Mouse (Mus musculus) cortical plate, adult 2 months (tissue): ENCODE data around the gene Sept10.

Experiments used
- CTCF ChIP-seq: fragments of 200-500 bp; IDR thresholded peaks from 2 replicates; pipeline ENCODE4 v1.5.1; 2011; ENCODE audit warnings: mild to moderate bottlenecking, control low read depth, low read length; ENCODE audit not compliant: insufficient read depth; ENCODE audit errors: extremely low read depth
- POLR2A ChIP-seq: fragments of 200-500 bp; IDR thresholded peaks from 2 replicates; pipeline ENCODE4 v1.6.1; 2011; ENCODE audit warnings: mild to moderate bottlenecking, low read length, control low read depth; ENCODE audit not compliant: insufficient read depth; ENCODE audit errors: extremely low read depth

DNA sequence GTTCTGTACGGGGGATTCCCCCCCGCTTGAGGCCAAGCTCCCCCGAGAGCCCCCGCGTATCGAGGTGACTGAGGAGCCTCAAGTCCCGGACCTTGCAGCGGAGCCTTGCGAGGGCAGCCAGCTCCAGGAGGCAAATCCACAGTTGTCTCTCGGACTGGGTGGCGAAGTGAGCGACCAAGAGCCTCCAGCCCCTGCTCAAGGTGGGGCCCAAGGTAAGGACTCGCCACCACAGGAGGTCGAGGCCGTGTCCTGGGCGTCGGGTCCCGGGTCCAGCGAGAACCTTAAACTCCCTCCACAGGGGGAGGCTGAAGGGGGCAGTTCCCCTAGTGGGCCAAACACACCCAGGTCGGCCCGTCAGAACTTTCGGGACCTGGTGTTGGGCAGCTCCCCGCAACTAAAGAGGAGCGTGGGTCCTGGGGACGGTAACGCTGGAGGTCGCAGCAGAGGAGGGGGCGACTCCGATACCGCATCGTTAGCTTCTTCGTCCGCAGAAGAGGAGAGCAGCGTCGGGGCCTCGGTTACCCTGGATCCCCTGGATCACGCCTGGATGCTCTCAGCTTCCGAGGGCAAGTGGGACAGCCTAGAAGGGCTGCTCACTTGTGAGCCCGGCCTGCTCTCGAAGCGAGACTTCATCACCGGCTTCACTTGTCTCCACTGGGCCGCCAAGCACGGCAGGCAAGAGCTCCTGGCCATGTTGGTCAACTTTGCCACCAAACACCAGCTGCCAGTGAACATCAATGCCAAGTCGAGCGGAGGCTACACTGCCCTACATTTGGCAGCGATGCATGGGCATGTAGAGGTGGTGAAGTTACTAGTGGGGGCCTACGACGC lies 839 bp upstream of the Sept10 start:
- no peak for TF ChIP-seq POLR2A
- TF ChIP-seq CTCF, result no peak
